Mouse (Mus musculus) stomach, postnatal 0 days (tissue): ENCODE measurements around the gene Rufy3. TPM values are rescaled to one million over a fixed set of nuclear protein-coding genes. Genes with fewer than 3 reads are reported as not detected.

Source experiments
- ATAC-seq: fragments of 200-750 bp; cut with Nextera tagmentation; 2 replicates; pipeline ENCODE4 v1.8.0; 2017; ENCODE audit not compliant: low FRiP score, low TSS enrichment
- DNase-seq: peaks from one replicate; pipeline ENCODE4 v3.0.0-alpha.2; 2016; ENCODE audit warnings: low spot score
- H3K27ac ChIP-seq: fragments of 300-500 bp; sonication (generic); replicated peaks from 2 replicates; pipeline ENCODE4 v1.5.1; 2014; ENCODE audit warnings: mild to moderate bottlenecking, control low read depth
- H3K27me3 ChIP-seq: fragments of 300-500 bp; sonication (generic); 2 replicates; pipeline ENCODE4 v1.6.1; 2014; ENCODE audit warnings: low read length; ENCODE audit not compliant: control insufficient read depth, insufficient read depth
- H3K36me3 ChIP-seq: fragments of 300-500 bp; sonication (generic); 2 replicates; pipeline ENCODE4 v1.6.1; 2014; ENCODE audit warnings: low read length, mixed read lengths; ENCODE audit not compliant: control insufficient read depth, insufficient read depth
- H3K4me1 ChIP-seq: fragments of 300-500 bp; sonication (generic); replicated peaks from 2 replicates; pipeline ENCODE4 v1.6.1; 2014; ENCODE audit warnings: antibody characterized with exemption; ENCODE audit not compliant: control insufficient read depth, insufficient read depth
- H3K4me2 ChIP-seq: fragments of 300-500 bp; sonication (generic); replicated peaks from 2 replicates; pipeline ENCODE4 v1.6.1; 2014; ENCODE audit warnings: low read depth, mild to moderate bottlenecking, control low read depth, moderate library complexity
- H3K4me3 ChIP-seq: fragments of 300-500 bp; sonication (generic); 2 replicates; pipeline ENCODE4 v1.5.1; 2014; ENCODE audit warnings: low read depth, low read length, control low read depth
- H3K9ac ChIP-seq: fragments of 300-500 bp; sonication (generic); 2 replicates; pipeline ENCODE4 v1.6.1; 2014; ENCODE audit warnings: mild to moderate bottlenecking, low read length, control low read depth, mixed read lengths
- H3K9me3 ChIP-seq: fragments of 300-500 bp; sonication (generic); 2 replicates; pipeline ENCODE4 v1.6.1; 2016; ENCODE audit warnings: low read length; ENCODE audit not compliant: control insufficient read depth
- CTCF ChIP-seq: IDR thresholded peaks from 2 replicates; pipeline ENCODE4 v1.5.1; 2016; ENCODE audit warnings: antibody characterized with exemption, low read depth, mild to moderate bottlenecking, moderate library complexity
- EP300 ChIP-seq: optimal IDR thresholded peaks from 2 replicates; pipeline ENCODE3; 2016; ENCODE audit warnings: antibody characterized with exemption
- WGBS: fragments of 180-500 bp; shearing (Covaris S2); extraction: QIAGEN DNeasy Blood & Tissue Kit; methylation state at CpG from one replicate; pipeline ENCODE4 v1.1.7; 2014; 5-methylcytosine and 5-hydroxymethylcytosine counted together
- polyA plus RNA-seq: library from polyadenylated mRNA; unstranded; fragments of >200 nt; fragmentation: Nextera tagmentation; extraction: Ambion mirVana; gene quantifications from 2 replicates; pipeline ENCODE4 v1.2.1, GENCODE M21; 2015

Gene Rufy3
- polyA plus RNA-seq, 1 experiment from 2014 or later = 9.8 TPM

DNA sequence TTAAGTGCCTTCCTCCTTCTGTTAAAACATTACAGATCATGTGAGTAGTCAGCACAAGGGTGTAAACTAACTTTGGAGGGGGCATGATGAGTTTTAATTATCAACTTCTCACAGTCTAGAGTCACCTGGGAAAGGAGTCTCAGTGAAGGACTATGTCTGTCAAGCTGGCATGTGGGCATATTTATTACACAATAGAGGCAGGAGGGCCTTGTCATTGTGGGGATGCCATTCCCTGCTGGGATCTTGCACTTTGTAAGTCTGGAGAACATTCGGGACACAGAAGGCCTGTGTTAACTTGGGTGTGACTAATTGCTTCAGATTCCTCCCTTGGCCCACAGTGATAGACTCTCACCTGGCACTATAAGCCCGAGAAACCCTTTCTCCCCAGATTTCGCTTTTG, 4.7 kb downstream of the Rufy3 start:
- Histone ChIP-seq H3K36me3 (no peaks in the 10 kb centered on the region; the same call in 1 of the 2 replicates), H3K27me3 (no peaks in the 10 kb centered on the region), H3K9ac (no peak overlapping the region), H3K4me3 (no peak overlapping the region), H3K27ac (no peak overlapping the region), H3K4me1 (peaks cover 3% of the 10 kb centered on the region; the same call in 1 of the 2 replicates), H3K4me2 (no peak overlapping the region), H3K9me3 (no peaks in the 10 kb centered on the region)
- ATAC-seq (no peak), DNase-seq (no peak)
- WGBS = 73% methylated on average over 3 of the region's 3 CpGs
- no peak for TF ChIP-seq CTCF
- TF ChIP-seq EP300 = no peak

DNA sequence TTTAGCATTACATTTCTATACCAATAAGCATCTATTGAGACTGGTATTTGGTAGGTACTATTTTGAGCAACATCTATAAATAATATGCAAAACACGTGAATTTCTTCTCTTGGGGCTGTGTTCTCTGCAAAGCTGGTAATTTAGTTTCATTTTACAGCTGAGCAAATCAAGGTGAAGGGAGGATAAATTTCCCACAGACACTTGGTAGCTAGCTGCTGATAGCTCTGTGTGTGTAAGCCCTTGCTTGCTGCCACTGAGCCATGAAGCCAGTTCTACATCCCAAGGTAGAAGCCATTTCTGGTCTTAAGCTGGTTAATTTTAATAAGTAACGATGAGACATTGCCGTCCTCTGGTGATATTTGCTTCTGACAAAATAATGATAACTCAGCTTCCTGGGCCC, 10.0 kb downstream of the Rufy3 start:
- Histone ChIP-seq H3K27me3 (no peaks in the 10 kb centered on the region), H3K9ac (no peak overlapping the region), H3K9me3 (no peaks in the 10 kb centered on the region), H3K27ac (no peak overlapping the region), H3K36me3 (no peaks in the 10 kb centered on the region; the same call in 1 of the 2 replicates), H3K4me3 (no peak overlapping the region), H3K4me2 (no peak overlapping the region), H3K4me1 (no peaks in the 10 kb centered on the region)
- WGBS = 86% methylated on average over 3 of the region's 3 CpGs
- no peak for ATAC-seq
- no peak for DNase-seq
- TF ChIP-seq CTCF (no peak), EP300 (no peak)

DNA sequence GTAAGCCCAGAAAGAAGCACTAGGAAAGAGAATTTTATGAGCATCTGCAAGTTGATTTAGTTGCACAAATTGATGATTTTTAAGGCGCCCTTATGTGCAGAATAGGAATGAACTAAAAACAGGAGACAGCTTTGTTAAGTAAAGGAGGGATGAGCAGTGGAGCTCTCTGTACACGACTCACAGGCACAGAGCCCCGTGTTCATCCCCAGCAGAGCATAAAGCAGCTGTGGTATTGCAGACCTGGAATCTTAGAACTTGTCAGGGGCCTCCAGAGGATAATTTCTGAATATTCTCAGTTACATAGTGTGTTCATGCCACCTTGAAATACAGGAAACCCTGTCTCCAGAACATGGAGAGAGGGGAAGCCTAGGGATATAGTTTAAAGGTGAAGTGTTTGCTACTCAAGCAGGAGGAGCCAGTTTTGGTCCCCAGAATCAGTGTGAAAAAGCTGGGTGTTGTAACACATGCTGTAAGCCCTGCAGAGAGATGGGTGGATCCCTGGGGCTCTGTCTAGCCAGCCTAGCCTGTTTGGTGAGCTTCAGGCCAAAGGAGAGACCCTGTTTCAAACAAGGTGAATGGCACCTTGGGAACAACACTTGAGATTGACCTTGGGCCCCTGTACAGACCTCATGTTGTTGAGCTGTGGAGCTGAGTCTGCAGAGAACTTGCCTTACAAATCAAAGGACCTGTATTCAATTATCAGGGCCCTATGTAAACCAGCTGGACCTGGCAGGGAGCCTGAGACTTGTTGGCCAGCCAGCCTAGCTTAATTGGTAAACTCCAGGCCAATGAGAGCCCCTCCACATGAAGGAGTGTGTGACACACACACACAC, 10.9 kb downstream of the Rufy3 start:
- 54% methylated on average over 3 of the region's 3 CpGs for WGBS
- no peaks in the 10 kb centered on the region; the same call in 1 of the 2 replicates for H3K36me3 ChIP-seq
- peak; percentile 81 for ATAC-seq
- no peak overlapping the region; the same call in 1 of the 2 replicates for H3K27ac ChIP-seq
- no peaks in the 10 kb centered on the region for H3K9me3 ChIP-seq
- no peak overlapping the region for H3K4me2 ChIP-seq
- H3K4me1 ChIP-seq = no peaks in the 10 kb centered on the region
- H3K27me3 ChIP-seq = no peaks in the 10 kb centered on the region
- peak; percentile 45 for DNase-seq
- TF ChIP-seq EP300 (no peak), CTCF (no peak)
- H3K9ac ChIP-seq = no peak overlapping the region
- H3K4me3 ChIP-seq = no peak overlapping the region

DNA sequence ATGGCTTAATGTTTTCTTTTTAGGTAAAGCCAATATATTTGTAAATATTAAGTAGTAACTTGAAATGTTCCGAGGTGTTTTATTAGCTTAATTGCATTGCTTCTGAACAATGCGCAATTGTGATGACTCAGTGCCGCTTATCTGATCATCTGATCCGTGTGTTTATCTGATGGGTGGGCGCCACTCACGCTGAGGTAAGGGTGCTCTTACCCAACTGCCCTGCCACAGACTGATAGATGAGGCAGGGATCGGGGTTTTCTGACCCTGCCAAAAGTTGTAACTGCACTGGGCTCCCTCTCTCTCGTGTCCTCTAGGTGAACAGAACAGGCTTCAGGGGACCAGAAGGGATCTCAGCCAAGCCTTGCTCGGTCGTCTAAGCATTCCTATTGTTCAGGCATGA, 15.8 kb downstream of the Rufy3 start:
- TF ChIP-seq EP300 = no peak
- TF ChIP-seq CTCF = no peak
- H3K36me3 ChIP-seq = no peaks in the 10 kb centered on the region
- no peak overlapping the region for H3K4me2 ChIP-seq
- no peak for ATAC-seq
- H3K9ac ChIP-seq = no peak overlapping the region
- 48% methylated on average over 10 of the region's 10 CpGs for WGBS
- no peaks in the 10 kb centered on the region for H3K9me3 ChIP-seq
- H3K4me1 ChIP-seq = no peaks in the 10 kb centered on the region
- DNase-seq = no peak
- no peaks in the 10 kb centered on the region for H3K27me3 ChIP-seq
- no peak overlapping the region for H3K4me3 ChIP-seq
- H3K27ac ChIP-seq = no peak overlapping the region

DNA sequence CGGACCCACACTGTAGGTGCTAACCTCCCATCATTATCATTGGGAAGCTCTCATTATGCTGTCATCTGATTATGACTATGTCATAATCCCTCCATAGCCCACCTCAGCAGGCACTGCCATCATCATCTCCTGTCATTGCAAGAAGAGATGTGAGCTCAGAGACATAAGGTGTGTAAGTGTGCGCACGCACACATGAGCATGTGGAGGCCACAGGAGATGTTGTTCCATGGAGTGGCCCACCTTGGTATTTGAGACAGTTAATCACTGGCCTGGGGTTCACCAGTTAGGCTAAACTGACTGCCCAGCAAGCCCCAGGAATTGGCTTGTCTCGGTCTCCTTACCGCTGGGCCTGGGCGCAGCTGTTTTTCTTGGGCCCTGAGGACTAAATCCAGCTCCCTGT, 16.5 kb downstream of the Rufy3 start:
- no peak overlapping the region for H3K4me2 ChIP-seq
- no peak overlapping the region for H3K27ac ChIP-seq
- no peaks in the 10 kb centered on the region for H3K27me3 ChIP-seq
- 89% methylated on average over 6 of the region's 6 CpGs for WGBS
- TF ChIP-seq EP300 (no peak), CTCF (no peak)
- no peak overlapping the region for H3K9ac ChIP-seq
- ATAC-seq = no peak
- H3K4me1 ChIP-seq = no peaks in the 10 kb centered on the region
- H3K9me3 ChIP-seq = no peaks in the 10 kb centered on the region
- DNase-seq = no peak
- no peaks in the 10 kb centered on the region for H3K36me3 ChIP-seq
- H3K4me3 ChIP-seq = no peak overlapping the region
